In the genomic region with DNA sequence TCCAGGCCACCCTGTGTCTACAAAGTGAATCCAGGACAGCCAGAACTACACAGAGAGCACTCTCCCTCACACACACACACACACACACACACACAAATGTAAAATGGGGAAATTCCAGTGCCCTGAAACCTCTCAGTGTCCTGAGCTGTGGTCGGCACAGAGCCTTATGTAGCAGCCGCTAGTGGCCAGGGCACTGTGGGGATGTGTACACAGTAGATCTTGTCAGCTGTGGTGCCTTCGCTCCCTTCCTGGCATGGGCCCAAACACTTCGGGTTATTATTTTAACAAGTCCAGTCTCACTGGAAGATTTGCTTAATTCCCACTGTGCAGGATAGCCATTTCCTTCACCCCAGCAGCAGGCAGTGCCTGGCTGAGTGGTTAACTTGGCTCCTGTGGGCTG, we compare ENCODE assay signal across 13 mouse cellular contexts.
DNase-seq lines count a peak whose midpoint lies in the region; ATAC-seq lines count a peak whose summit lies in the region.
"Had no signal": no experiment of that assay in that cellular context is flagged by ENCODE, and none has a peak within 500 bp of the region (broad histone marks: within the 10 kb centered on the region; RNA-seq: fewer than 3 reads in every experiment).

No protein-coding gene starts in this region.

- no peak overlapping the region for H3K4me3 ChIP-seq in embryonic facial prominence, embryonic 13.5 days
- H3K4me3 ChIP-seq: forebrain, embryonic 15.5 days; neural tube, embryonic 13.5 days had no signal

- no peak overlapping the region for H3K9ac ChIP-seq in embryonic facial prominence, embryonic 13.5 days
- H3K9ac ChIP-seq: forebrain, embryonic 15.5 days; neural tube, embryonic 13.5 days had no signal

- no peaks in the 10 kb centered on the region for H3K27me3 ChIP-seq in embryonic facial prominence, embryonic 13.5 days

- no peaks in the 10 kb centered on the region for H3K36me3 ChIP-seq in embryonic facial prominence, embryonic 13.5 days
- H3K36me3 ChIP-seq: forebrain, embryonic 15.5 days; neural tube, embryonic 13.5 days had no signal

- H3K4me2 ChIP-seq in embryonic facial prominence, embryonic 13.5 days = no peak overlapping the region
- H3K4me2 ChIP-seq: forebrain, embryonic 15.5 days; heart, embryonic 11.5 days; neural tube, embryonic 13.5 days had no signal

- 41% methylated on average over 4 of the region's 4 CpGs for WGBS in embryonic facial prominence, embryonic 13.5 days

- DNase-seq in kidney, postnatal 25 days = peak; percentile 53 to 60
- no peak for DNase-seq in kidney, adult 9 months
- peak; percentile 41 for DNase-seq in NIH3T3 (ENCODE audit: low read depth)
- DNase-seq in lung, postnatal 36 days = peak; percentile 48
- DNase-seq in thymus, postnatal 0 days (ENCODE audit: low spot score) = no peak
- DNase-seq in left cerebral cortex, postnatal 14 days (ENCODE audit: low spot score in 2 of 2) = no peak
- no peak for DNase-seq in c-Kit-positive CD71-positive TER-119-positive erythroid progenitor cells, embryonic 14.5 days (ENCODE audit: low spot score)
- DNase-seq: adrenal gland, postnatal 25 days; thymus, postnatal 25 days had no signal

- intact Hi-C loops in left cerebral cortex, postnatal 14 days (cut with DNase I) = no loop called here

- no peak for ATAC-seq in embryonic facial prominence, embryonic 13.5 days (ENCODE audit: insufficient number of reproducible peaks, insufficient read depth, low FRiP score, low TSS enrichment, low read depth)
- ATAC-seq: forebrain, embryonic 15.5 days had no signal

- peak overlapping the region; percentile 68; the same call in 1 of the 2 replicates for H3K27ac ChIP-seq in embryonic facial prominence, embryonic 13.5 days
- H3K27ac ChIP-seq: forebrain, embryonic 15.5 days; neural tube, embryonic 13.5 days had no signal

- peaks cover 58% of the 10 kb centered on the region for H3K4me1 ChIP-seq in embryonic facial prominence, embryonic 13.5 days

- peaks cover 6% of the 10 kb centered on the region; the same call in 1 of the 2 replicates for H3K9me3 ChIP-seq in embryonic facial prominence, embryonic 13.5 days
- H3K9me3 ChIP-seq: forebrain, embryonic 15.5 days; neural tube, embryonic 13.5 days had no signal

Comparison
In these comparisons a context has a peak if more than half of its experiments do, and no peak if none do; other contexts are left out.
1. DNase-seq: peak in kidney, postnatal 25 days (2 of 2), NIH3T3 (single experiment) and lung, postnatal 36 days (single experiment); none in kidney, adult 9 months (single experiment), thymus, postnatal 0 days (single experiment), left cerebral cortex, postnatal 14 days (0 of 2) and c-Kit-positive CD71-positive TER-119-positive erythroid progenitor cells, embryonic 14.5 days (single experiment).